Mouse (Mus musculus) cerebral cortex, adult 2 months (tissue): ENCODE results near the gene Ctnna2.

ENCODE experiments used
- WGBS: fragments of 180-500 bp; shearing (Covaris S2); methylation state at CpG from one replicate; pipeline ENCODE4 v1.1.7; 2018; 5-methylcytosine and 5-hydroxymethylcytosine counted together

Ctnna2 gene

GRCm38 (mm10) chr6:77400751-77401150 lies 578.7 kb downstream of the Ctnna2 start:
- WGBS: 89% methylated on average over 6 of the region's 6 CpGs

GRCm38 (mm10) chr6:77391663-77392062 lies 587.8 kb downstream of the Ctnna2 start:
- WGBS: 91% methylated on average over 1 of the region's 1 CpGs

GRCm38 (mm10) chr6:77373132-77373531 lies 606.4 kb downstream of the Ctnna2 start:
- WGBS: 18% methylated on average over 5 of the region's 5 CpGs

- WGBS: 95% methylated on average over 2 of the region's 2 CpGs
Observed at GRCm38 (mm10) chr6:77371147-77371546, 608.4 kb downstream of the Ctnna2 start.

GRCm38 (mm10) chr6:77358471-77358837 lies 621.0 kb downstream of the Ctnna2 start:
- 42% methylated on average over 6 of the region's 6 CpGs for WGBS

GRCm38 (mm10) chr6:77357748-77358470 lies 621.6 kb downstream of the Ctnna2 start:
- 31% methylated on average over 9 of the region's 9 CpGs for WGBS

GRCm38 (mm10) chr6:77354826-77355225 lies 624.7 kb downstream of the Ctnna2 start:
- WGBS: 70% methylated on average over 1 of the region's 1 CpGs

- 78% methylated on average over 2 of the region's 2 CpGs for WGBS
Observed at GRCm38 (mm10) chr6:77335537-77335936, 644.0 kb downstream of the Ctnna2 start.

GRCm38 (mm10) chr6:77324748-77325147 lies 654.8 kb downstream of the Ctnna2 start:
- WGBS: 40% methylated on average over 3 of the region's 3 CpGs

- WGBS: 68% methylated on average over 1 of the region's 1 CpGs
Observed at GRCm38 (mm10) chr6:77324327-77324726, 655.2 kb downstream of the Ctnna2 start.

- WGBS: 95% methylated on average over 3 of the region's 3 CpGs
Observed at GRCm38 (mm10) chr6:77306796-77307195, 672.7 kb downstream of the Ctnna2 start.

- WGBS: 73% methylated on average over 1 of the region's 1 CpGs
Observed at GRCm38 (mm10) chr6:77301305-77301704, 678.2 kb downstream of the Ctnna2 start.

GRCm38 (mm10) chr6:77291415-77291814 lies 688.1 kb downstream of the Ctnna2 start:
- WGBS: 66% methylated on average over 6 of the region's 6 CpGs

- WGBS: 85% methylated on average over 5 of the region's 5 CpGs
Observed at GRCm38 (mm10) chr6:77286317-77286716, 693.2 kb downstream of the Ctnna2 start.

- 42% methylated on average over 5 of the region's 5 CpGs for WGBS
Observed at GRCm38 (mm10) chr6:77278794-77279193, 700.7 kb downstream of the Ctnna2 start.

- WGBS: 77% methylated on average over 3 of the region's 3 CpGs
Observed at GRCm38 (mm10) chr6:77265163-77265562, 714.3 kb downstream of the Ctnna2 start.

GRCm38 (mm10) chr6:77257358-77258105 lies 722.0 kb downstream of the Ctnna2 start:
- WGBS: 13% methylated on average over 7 of the region's 7 CpGs

GRCm38 (mm10) chr6:77256348-77256747 lies 723.2 kb downstream of the Ctnna2 start:
- WGBS: 91% methylated on average over 4 of the region's 4 CpGs

- 45% methylated on average over 5 of the region's 5 CpGs for WGBS
Observed at GRCm38 (mm10) chr6:77253480-77253879, 726.0 kb downstream of the Ctnna2 start.

- under 1% methylated on average over 43 of the region's 43 CpGs for WGBS
Observed at GRCm38 (mm10) chr6:77243541-77244231, 735.8 kb downstream of the Ctnna2 start.

- WGBS: under 1% methylated on average over 53 of the region's 53 CpGs
Observed at GRCm38 (mm10) chr6:77242601-77243406, 736.7 kb downstream of the Ctnna2 start, which contains the start of gene Lrrtm1. Gene Lrrtm1, plus strand, starts transcription at chr6:77242689.

- WGBS: 14% methylated on average over 1 of the region's 1 CpGs
Observed at GRCm38 (mm10) chr6:77240426-77240825, 739.1 kb downstream of the Ctnna2 start.
